Mouse (Mus musculus) heart, embryonic 12.5 days (tissue): ENCODE data around the gene Gatm. TPM values are rescaled to one million over a fixed set of nuclear protein-coding genes. Genes with fewer than 3 reads are reported as not detected.
A peak's percentile ranks its signal among the peaks of the same experiment; 100 is the strongest.

ENCODE experiments used
- ATAC-seq: fragments of 200-750 bp; cut with Nextera tagmentation; 2 replicates; pipeline ENCODE4 v1.8.0; 2017; ENCODE audit warnings: moderate TSS enrichment, moderate library complexity; ENCODE audit not compliant: insufficient number of reproducible peaks, low FRiP score
- H3K27ac ChIP-seq: fragments of 300-500 bp; sonication (generic); 2 replicates; pipeline ENCODE4 v1.5.1; 2016; ENCODE audit warnings: mild to moderate bottlenecking, moderate library complexity; ENCODE audit not compliant: poor library complexity, severe bottlenecking
- H3K27me3 ChIP-seq: fragments of 300-500 bp; sonication (generic); replicated peaks from 2 replicates; pipeline ENCODE4 v1.6.1; 2016; ENCODE audit warnings: mild to moderate bottlenecking, moderate library complexity
- H3K36me3 ChIP-seq: fragments of 300-500 bp; sonication (generic); 2 replicates; pipeline ENCODE4 v1.6.1; 2016; ENCODE audit warnings: mild to moderate bottlenecking, moderate library complexity
- H3K4me1 ChIP-seq: fragments of 300-500 bp; sonication (generic); replicated peaks from 2 replicates; pipeline ENCODE4 v1.6.1; 2016; ENCODE audit warnings: mild to moderate bottlenecking
- H3K4me2 ChIP-seq: fragments of 300-500 bp; sonication (generic); 2 replicates; pipeline ENCODE4 v1.6.1; 2016; ENCODE audit warnings: mild to moderate bottlenecking, moderate library complexity
- H3K4me3 ChIP-seq: fragments of 300-500 bp; sonication (generic); 2 replicates; pipeline ENCODE4 v1.5.1; 2016; ENCODE audit warnings: mild to moderate bottlenecking
- H3K9ac ChIP-seq: fragments of 300-500 bp; sonication (generic); 2 replicates; pipeline ENCODE4 v1.6.1; 2016; ENCODE audit warnings: mild to moderate bottlenecking, moderate library complexity
- H3K9me3 ChIP-seq: fragments of 300-500 bp; sonication (generic); replicated peaks from 2 replicates; pipeline ENCODE4 v1.6.1; 2016; ENCODE audit warnings: mild to moderate bottlenecking, moderate library complexity
- WGBS: fragments of 180-500 bp; shearing (Covaris S2); methylation state at CpG from one replicate; pipeline ENCODE4 v1.1.7; 2016; 5-methylcytosine and 5-hydroxymethylcytosine counted together
- polyA plus RNA-seq: library from polyadenylated mRNA; unstranded; fragments of >200 nt; fragmentation: Nextera tagmentation; extraction: Ambion mirVana; gene quantifications from 2 replicates; pipeline ENCODE4 v1.2.1, GENCODE M21; 2016

Gatm gene
- polyA plus RNA-seq: 29.9 and 34.8 TPM in 2 replicates

- peak within 1 kb of the TSS; percentile 74 for H3K9ac ChIP-seq
- H3K27ac ChIP-seq: no peak within 1 kb of the TSS
- H3K27me3 ChIP-seq: no peaks in the 10 kb centered on the region
- 3% methylated on average over 48 of the region's 48 CpGs for WGBS
- ATAC-seq: peak; percentile 84
- peak within 1 kb of the TSS; percentile 61 for H3K4me3 ChIP-seq
- H3K4me1 ChIP-seq: 0 out of 2 replicates have a peak, but pooled peaks cover 3% of the 10 kb centered on the region
- H3K36me3 ChIP-seq: no peaks in the 10 kb centered on the region
- H3K4me2 ChIP-seq: peak within 1 kb of the TSS; percentile 85
- H3K9me3 ChIP-seq: no peaks in the 10 kb centered on the region
These were observed at the start of gene Gatm for GRCm38 (mm10) chr2:122610746-122611653. Gatm (minus strand) TSS chr2:122611303.

- Histone ChIP-seq H3K27me3 (no peaks in the 10 kb centered on the region), H3K4me2 (no peak overlapping the region), H3K27ac (no peak overlapping the region), H3K4me1 (no peaks in the 10 kb centered on the region), H3K4me3 (no peak overlapping the region), H3K36me3 (no peaks in the 10 kb centered on the region), H3K9ac (no peak overlapping the region), H3K9me3 (no peaks in the 10 kb centered on the region)
- no peak for ATAC-seq
- 75% methylated on average over 7 of the region's 7 CpGs for WGBS
These were observed 48.7 kb upstream of the Gatm start for GRCm38 (mm10) chr2:122659825-122660224.

GRCm38 (mm10) chr2:122657707-122658524 is 46.8 kb upstream of the Gatm start:
- Histone ChIP-seq H3K36me3 (no peaks in the 10 kb centered on the region), H3K4me2 (no peak overlapping the region), H3K4me3 (no peak overlapping the region), H3K27ac (no peak overlapping the region), H3K4me1 (no peaks in the 10 kb centered on the region), H3K9ac (no peak overlapping the region), H3K9me3 (no peaks in the 10 kb centered on the region), H3K27me3 (no peaks in the 10 kb centered on the region)
- 80% methylated on average over 11 of the region's 11 CpGs for WGBS
- ATAC-seq: no peak

- Histone ChIP-seq H3K4me1 (no peaks in the 10 kb centered on the region), H3K36me3 (no peaks in the 10 kb centered on the region), H3K9ac (no peak overlapping the region), H3K4me3 (no peak overlapping the region), H3K9me3 (no peaks in the 10 kb centered on the region), H3K27me3 (no peaks in the 10 kb centered on the region), H3K27ac (no peak overlapping the region), H3K4me2 (no peak overlapping the region)
- 80% methylated on average over 9 of the region's 9 CpGs for WGBS
- no peak for ATAC-seq
These were observed 45.7 kb upstream of the Gatm start for GRCm38 (mm10) chr2:122656767-122657166.

- Histone ChIP-seq H3K9me3 (no peaks in the 10 kb centered on the region), H3K4me2 (no peak overlapping the region), H3K36me3 (no peaks in the 10 kb centered on the region), H3K27ac (no peak overlapping the region), H3K27me3 (no peaks in the 10 kb centered on the region), H3K4me3 (no peak overlapping the region), H3K4me1 (no peaks in the 10 kb centered on the region), H3K9ac (no peak overlapping the region; the same call in 1 of the 2 replicates)
- ATAC-seq: no peak
- whole genome bisulfite sequencing: 51% methylated on average over 2 of the region's 2 CpGs
These were observed 44.9 kb upstream of the Gatm start for GRCm38 (mm10) chr2:122656052-122656451.

- 50% methylated on average over 17 of the region's 17 CpGs for WGBS
- ATAC-seq: no peak
- Histone ChIP-seq H3K4me1 (no peaks in the 10 kb centered on the region), H3K9ac (no peak overlapping the region), H3K27me3 (no peaks in the 10 kb centered on the region), H3K27ac (no peak overlapping the region), H3K9me3 (no peaks in the 10 kb centered on the region), H3K4me2 (no peak overlapping the region), H3K36me3 (no peaks in the 10 kb centered on the region), H3K4me3 (no peak overlapping the region)
These were observed 41.3 kb upstream of the Gatm start for GRCm38 (mm10) chr2:122652096-122653084.

- Histone ChIP-seq H3K36me3 (peaks cover 6% of the 10 kb centered on the region; the same call in 1 of the 2 replicates), H3K4me2 (no peak overlapping the region)
These were observed 27.6 kb upstream of the Gatm start for GRCm38 (mm10) chr2:122638673-122639072.

GRCm38 (mm10) chr2:122638029-122638428 is 26.9 kb upstream of the Gatm start:
- Histone ChIP-seq H3K27ac (no peak overlapping the region), H3K27me3 (peaks cover 22% of the 10 kb centered on the region), H3K9me3 (no peaks in the 10 kb centered on the region), H3K4me2 (peak overlapping the region; percentile 72), H3K4me3 (peak overlapping the region; percentile 43), H3K36me3 (peaks cover 13% of the 10 kb centered on the region), H3K4me1 (0 out of 2 replicates have a peak, but pooled peaks cover 3% of the 10 kb centered on the region), H3K9ac (peak overlapping the region; percentile 49; the same call in 1 of the 2 replicates)
- 35% methylated on average over 12 of the region's 12 CpGs for WGBS
- ATAC-seq: no peak

More at GRCm38 (mm10) chr2:122638673-122639072, 27.6 kb upstream of the Gatm start:
- Histone ChIP-seq H3K27me3 (peaks cover 22% of the 10 kb centered on the region), H3K27ac (no peak overlapping the region), H3K4me1 (0 out of 2 replicates have a peak, but pooled peaks cover 3% of the 10 kb centered on the region), H3K9me3 (no peaks in the 10 kb centered on the region), H3K4me3 (no peak overlapping the region), H3K9ac (no peak overlapping the region)
- no peak for ATAC-seq
- 34% methylated on average over 5 of the region's 5 CpGs for WGBS

- Histone ChIP-seq H3K4me3 (peak overlapping the region; percentile 43), H3K9ac (peak overlapping the region; percentile 49; the same call in 1 of the 2 replicates)
- 1% methylated on average over 36 of the region's 36 CpGs for whole genome bisulfite sequencing
These were observed 26.5 kb upstream of the Gatm start for GRCm38 (mm10) chr2:122637526-122637997.

GRCm38 (mm10) chr2:122636686-122637085 is 25.6 kb upstream of the Gatm start, which contains the start of gene AA467197:
AA467197 (plus strand) TSS chr2:122636986.
- Histone ChIP-seq H3K9ac (peak within 1 kb of the TSS; percentile 49; the same call in 1 of the 2 replicates), H3K4me3 (peak within 1 kb of the TSS; percentile 43)
- 47% methylated on average over 3 of the region's 3 CpGs for WGBS

More at GRCm38 (mm10) chr2:122637526-122637997, 26.5 kb upstream of the Gatm start:
- H3K27ac ChIP-seq: no peak overlapping the region
- no peaks in the 10 kb centered on the region for H3K9me3 ChIP-seq
- peaks cover 17% of the 10 kb centered on the region for H3K36me3 ChIP-seq
- H3K4me2 ChIP-seq: peak overlapping the region; percentile 72
- H3K4me1 ChIP-seq: 0 out of 2 replicates have a peak, but pooled peaks cover 3% of the 10 kb centered on the region
- peak; percentile 78 for ATAC-seq
- H3K27me3 ChIP-seq: peaks cover 22% of the 10 kb centered on the region

More at GRCm38 (mm10) chr2:122636686-122637085, 25.6 kb upstream of the Gatm start, which contains the start of gene AA467197:
- Histone ChIP-seq H3K9me3 (no peaks in the 10 kb centered on the region), H3K36me3 (peaks cover 20% of the 10 kb centered on the region), H3K27me3 (peaks cover 22% of the 10 kb centered on the region), H3K4me2 (peak within 1 kb of the TSS; percentile 72), H3K4me1 (peaks cover 3% of the 10 kb centered on the region; the same call in 1 of the 2 replicates), H3K27ac (no peak within 1 kb of the TSS)
- no peak for ATAC-seq
